Mouse (Mus musculus) urinary bladder, adult 18-20 months (tissue): ENCODE measurements around the gene Klf5.

ENCODE experiments used
- DNase-seq, 2 experiments: peaks; one replicate each; pipeline ENCODE4 v3.0.0; 2022; ENCODE audit warnings: low spot score in 2 of 2, mixed read lengths in 2 of 2

Gene Klf5

DNA sequence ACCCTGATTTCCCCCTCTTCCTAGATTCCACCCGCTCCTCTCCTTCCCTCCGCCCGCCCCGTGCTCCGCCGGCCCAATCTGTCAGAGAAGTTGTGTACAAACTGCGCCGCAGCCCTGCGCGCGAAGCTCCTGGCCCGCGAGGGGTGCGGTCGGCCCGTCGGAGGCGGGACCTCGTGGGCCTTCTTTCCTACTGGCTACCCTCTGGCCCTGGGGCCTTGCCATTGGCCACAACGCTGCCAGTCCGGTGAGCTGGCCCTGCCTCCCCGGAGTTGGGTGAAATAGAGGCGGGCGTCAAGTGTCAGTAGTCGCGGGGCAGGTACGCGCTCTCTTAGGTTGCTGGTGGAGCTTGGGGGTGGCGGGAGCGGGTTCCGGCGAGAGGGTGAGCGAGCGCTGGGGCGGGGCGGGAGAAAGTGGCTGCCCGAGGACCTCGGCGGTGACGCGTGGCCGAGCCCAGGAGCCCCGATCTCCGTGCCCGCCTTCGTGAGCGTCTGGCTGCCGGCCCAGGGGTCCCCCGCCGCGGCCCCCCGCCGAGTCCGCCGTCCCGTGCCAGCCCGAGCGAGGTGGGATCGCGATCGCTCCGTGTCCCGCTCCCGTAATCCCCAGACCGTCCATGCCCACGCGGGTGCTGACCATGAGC, at the start of gene Klf5:
TSS of gene Klf5 (plus strand) at position 307 of the 637 bp plus-strand sequence.
- peak; percentile 95 to 97 for DNase-seq

DNA sequence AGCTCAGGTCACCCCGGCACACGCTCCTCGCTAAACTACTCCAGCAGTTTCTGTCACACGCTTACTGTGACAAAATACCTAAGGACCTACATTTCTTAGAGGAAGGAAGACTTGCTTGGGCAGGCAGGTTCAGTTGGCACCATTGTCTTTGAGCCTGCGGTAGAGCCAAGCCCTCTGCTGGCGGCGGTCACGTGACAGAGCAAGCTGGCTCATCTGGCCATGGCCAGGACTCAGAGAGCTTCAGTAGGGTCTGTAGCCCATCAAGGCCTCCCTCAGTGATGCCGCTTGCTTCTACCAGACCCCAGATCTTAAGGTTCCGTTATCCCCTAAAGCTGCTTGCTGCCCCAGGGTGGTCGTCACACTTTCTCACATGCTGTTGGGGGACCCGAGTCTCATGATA, 36.5 kb upstream of the Klf5 start:
- no peak for DNase-seq

DNA sequence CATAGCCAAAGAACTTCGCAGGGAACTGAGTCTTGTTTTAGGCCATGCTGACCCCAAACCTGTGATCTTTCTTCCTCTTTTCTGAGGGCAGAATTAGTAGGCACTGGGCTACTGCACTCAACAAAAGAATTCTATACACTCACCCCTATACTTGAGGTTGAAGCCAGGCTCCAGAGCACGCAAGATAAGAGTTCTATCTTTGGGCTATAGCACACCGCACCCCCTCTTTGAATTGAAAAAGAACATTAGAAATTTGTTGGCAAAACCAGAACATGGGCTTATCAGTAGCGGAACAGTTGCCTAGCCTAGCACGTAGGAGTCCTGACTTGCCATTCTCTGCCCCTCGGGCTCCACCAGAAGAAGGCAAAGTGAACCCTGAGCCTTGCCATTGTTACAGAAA, 34.7 kb upstream of the Klf5 start:
- no peak for DNase-seq

DNA sequence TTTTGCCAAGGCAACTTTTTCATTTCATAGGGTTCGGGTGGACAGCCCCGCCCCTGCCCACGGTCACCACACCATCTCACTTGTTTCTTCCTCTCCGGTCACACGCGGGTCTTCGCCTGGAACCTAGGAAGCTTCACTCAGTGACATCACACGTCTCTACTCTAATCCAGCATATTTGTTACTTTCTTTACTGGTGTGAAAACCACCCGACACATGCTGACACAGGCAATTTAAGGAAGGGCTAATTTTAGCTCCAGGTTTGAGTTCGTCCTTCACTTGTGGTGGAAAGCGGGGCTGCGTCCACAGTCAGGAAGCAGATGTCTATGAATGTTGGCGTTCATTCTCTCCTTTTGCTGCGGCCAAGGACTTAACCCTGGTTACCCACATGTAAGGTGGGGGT, 32.7 kb upstream of the Klf5 start:
- DNase-seq: no peak

DNA sequence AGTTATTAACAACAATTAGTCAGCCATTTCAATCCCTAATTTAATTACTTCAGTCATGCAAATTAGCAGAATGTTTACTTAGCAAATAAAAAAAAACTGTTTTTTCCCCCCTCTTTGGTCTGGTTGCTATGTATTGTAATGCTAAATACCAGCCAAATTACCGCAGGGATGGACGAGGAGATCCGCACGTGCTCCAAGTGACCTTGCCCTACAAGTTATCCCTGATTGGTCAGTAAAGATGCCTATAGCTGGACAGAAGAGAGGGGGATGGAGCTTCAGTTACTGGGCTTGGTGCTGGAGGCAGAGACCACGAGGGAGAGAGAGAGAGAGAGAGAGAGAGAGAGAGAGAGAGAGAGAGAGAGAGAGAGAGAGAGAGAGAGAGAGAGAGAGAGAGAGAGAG, 31.7 kb upstream of the Klf5 start:
- no peak for DNase-seq

DNA sequence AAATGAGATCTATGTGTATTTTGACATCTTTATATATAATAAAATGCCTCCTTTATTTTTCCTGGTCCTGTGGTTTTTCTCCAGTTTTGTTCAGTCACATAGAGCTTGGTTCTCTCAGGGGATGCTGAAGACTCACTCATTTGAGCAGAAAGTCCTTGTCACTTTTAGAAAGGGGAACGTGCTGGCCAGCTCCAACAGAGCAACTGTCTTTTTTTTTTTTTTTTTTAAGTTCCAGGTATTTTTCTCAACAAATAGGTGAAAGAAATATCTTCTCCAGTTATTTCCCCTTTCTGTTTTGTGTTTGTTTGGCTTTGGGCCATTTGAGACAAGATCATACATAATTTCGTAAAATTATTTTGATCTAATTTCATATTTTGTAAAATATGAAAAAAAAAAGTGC, 24.4 kb upstream of the Klf5 start:
- DNase-seq: no peak

DNA sequence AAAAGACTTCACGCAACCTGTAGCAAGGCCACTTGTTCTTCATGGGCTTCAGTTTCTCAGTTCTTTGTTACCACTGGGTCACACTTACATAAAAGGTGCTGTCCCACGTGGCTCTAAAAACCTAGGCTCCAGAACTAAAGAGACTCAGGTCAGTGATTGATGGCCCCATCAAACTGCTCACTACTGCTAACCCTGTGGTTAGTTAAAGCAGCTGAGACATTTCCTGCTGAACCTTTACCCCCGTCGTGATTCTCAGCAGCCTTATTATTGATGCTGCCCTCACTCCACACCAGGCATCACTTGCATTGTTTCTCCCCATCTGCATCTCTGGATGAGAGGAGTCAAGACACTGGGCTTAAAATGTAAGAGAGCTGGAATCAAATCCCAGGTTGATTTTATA, 22.7 kb upstream of the Klf5 start:
- DNase-seq: no peak

DNA sequence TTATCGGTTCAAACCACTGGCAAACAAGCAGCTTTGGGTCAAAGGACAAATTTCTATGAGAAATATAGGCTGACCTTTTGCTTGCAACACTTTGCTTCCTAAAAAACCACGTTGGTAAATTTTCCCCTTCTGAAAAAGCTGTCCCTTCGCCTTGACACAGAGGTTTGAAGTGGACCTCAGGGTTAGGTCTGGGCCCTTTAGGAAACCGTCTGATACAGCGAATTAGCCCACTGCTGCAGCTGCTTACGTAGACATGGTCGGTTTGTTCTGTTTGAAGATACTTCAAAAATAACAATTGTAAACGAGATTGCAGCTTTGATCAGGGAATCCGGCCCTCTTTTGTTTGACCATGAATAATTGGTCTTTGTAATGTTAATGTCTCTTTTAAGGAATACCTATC, 20.2 kb upstream of the Klf5 start:
- no peak for DNase-seq

DNA sequence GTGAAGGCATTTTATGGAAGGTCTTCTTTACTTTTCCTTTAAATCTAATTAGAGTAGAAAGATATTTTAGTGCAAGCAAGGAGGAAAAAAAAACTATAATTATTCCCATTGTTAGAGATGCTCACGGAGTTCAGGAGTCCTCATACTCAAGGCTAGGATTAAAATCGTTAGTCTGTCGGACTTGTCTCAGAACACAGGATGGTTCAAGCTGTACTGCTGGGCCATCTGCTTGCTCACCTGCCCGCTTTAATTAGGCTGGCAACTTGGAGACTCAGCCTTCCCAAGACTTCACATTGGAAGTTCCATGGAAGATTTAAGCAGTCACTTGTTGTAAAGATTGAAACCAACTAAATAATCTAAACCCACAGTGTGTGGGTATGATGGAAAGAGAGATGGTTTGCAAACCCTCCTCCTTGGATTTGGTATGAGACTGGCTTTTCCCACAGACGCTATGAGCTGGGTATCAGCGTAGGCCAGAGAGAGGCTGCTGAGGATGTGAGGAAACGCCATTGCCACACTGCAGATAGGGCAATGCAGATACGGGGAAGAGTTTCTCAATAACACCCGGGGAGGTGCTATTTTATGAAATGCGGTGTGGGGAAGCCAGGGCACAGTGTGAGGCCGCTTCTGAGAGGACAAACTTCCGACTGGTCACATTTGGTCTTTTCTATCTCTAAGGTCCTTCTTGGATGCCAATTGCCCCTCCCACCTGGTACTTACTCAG, 19.6 kb upstream of the Klf5 start:
- no peak for DNase-seq

DNA sequence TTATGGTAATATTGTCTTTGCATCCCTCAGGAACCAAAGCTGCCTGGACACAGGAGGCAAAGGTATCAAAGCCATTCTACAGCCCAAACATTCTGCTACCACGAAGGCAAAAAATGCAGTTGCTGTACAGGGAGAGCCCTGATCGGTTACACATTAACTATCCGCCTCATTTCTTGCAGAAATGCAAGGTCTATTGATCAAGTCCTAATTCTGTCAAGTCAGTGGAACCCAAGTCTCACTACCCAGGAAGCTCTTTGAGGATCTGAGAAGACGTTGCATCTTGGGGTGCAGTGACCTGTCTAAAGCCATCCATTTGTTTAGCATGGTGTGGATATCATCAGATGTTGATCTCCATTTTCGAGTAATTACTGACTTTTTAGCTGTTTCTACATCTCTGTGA, 18.1 kb upstream of the Klf5 start:
- no peak for DNase-seq

DNA sequence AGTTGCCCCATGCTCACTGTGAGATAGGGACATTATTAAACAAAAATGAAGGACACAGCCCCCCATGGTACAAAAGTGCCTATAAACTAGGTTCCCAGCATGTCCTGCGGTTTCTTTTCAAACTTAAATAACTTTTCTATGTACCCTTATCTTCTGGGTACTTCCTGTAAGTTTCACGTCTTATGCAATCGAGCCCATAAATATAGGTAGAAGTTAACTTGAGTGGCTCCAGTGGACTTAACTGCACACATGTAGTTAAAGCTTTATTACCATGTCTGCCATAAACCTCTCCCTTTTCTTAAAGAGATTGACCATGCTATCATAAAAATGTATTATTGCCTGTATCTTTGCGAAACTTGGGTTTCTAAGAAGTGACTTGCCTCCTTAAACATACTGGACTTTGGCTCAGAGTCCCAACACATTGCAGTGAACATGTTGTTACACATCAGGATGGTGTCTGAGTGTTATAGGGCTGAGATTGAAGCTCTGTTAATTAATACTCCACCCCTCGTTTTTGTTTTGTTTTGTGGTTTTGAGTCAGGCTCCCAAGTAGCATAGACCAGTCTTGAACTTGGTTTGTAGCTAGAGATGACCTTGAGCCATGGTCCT, 17.6 kb upstream of the Klf5 start:
- DNase-seq: no peak

DNA sequence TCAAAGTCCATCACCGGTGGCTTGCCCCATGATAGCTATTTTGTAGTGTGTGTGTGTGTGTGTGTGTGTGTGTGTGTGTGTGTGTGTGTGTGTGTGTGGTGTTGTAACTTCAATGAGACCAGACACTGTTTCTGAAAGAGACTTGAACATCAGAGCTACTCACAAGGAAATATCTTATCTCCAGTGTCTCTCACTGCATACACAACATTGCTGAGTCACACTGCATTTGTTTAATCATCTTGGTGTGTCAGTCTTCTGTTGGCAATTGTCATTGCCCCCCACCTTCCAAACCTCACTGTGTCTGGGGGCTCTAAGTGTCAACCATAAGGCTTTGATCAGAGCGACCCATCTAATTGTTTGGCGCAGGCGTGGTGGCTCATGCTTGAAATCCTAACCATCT, 13.0 kb upstream of the Klf5 start:
- no peak for DNase-seq

DNA sequence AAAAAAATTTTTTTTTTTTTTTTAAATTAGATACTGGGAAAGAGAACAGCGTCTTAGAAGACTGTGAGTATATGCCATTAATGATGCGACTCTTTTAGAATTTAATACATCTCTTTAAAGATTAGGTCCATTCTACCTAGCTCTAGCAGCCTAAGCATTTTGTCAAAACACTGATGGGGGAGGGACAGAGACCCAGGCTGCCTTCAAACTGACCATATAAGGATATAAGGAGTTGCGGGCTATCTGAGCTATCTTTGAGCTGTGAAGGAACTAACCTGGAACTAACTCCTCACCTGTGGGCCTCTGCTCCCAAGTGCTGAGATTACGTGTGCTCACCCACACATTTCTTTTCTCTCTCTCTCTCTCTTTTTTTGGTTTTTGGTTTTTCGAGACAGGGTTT, 6.3 kb upstream of the Klf5 start:
- no peak for DNase-seq

DNA sequence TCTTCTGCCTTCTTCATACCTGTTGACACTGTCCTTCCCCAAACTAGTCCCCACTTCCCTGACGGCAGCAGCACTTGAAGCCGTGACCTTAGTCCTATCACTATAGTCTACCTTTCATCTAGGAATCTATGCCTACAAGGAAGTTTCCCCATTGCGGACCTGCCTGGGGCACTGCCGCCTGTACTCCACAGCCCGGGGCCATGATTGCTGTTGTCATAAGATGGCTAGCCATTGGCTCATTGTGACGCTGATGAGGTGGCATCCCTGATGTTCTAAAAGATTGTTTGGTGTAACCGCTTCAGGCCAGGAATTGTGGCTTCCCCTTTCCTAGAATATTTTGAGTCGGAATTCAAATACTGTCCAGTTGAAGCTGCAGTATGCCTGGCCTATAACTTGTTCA, 4.1 kb upstream of the Klf5 start:
- DNase-seq: no peak

DNA sequence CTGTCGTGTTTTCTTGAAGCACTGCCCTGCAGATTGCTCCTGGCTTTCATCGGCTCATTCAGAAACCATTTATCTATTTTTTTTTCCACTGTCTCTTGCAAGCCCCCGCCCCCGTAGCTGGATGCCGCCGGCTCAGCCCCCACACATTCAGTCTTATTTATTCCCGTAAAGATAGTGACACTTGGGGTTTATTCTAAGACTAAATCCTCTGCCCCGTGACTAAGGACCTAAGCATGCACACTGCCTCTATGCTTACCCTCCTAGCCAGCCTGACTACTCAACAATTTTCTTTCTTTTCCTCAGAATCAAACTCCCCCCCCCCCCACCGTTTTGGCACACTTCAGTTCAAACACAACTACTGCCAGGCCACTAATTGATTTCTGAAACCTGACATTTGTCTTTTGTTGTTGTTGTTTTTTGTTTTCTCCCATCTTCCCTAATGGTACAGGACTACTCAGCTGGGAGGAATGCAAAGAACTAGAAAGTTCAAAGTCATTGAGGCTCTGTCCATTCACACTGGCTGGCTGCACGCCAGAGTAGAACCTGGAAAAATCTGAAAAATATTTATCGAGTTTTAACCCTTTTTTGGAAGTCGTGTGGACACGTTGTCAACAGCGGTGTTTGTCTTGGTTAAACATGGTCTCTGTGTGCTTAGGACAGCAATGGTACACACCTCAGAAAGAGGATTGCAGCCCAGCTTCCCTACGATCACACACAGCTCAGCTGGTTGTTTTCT, 2.7 kb upstream of the Klf5 start:
- no peak for DNase-seq

DNA sequence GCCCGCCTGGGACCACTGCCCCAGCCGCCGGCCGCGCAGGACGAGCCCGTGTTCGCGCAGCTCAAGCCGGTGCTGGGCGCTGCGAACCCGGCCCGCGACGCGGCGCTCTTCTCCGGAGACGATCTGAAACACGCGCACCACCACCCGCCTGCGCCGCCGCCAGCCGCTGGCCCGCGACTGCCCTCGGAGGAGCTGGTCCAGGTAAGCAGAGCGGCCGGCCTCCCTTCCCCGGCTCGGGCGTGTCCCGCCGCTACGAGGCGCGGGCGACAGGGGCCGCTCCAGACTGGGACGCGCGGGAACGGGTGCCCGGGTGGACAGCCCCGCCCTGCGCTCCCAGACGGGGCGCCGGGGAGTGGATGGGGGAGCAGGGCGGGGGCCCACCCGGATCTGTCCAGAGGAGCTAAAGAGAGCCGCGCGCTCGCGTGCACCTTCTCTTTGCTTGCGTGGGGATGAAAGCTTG, 561 bp downstream of the Klf5 start:
- peak; percentile 22 to 57 for DNase-seq

DNA sequence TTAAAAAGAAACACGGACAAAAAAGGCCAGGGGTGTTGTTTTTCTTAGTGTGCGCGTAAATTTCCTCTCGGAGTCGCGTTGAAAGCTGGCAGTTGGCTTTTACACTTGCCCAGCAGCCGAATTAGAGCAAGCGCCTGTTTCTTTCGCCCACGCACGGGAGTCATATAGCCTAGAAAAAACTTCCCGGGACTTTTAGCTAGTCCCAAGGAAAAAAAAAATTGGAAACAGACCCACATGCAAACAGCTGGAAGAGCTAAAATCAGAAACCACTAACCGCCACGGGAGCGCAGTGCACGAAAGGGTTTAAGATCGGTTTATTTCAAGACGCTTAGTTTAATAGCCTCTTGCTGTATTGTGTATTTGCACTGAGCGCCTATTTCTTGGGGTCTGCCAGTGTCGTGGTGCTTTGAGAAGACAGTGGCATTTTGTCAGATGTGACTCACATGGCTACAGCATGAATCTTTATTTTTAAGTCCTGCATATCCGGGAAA, 1.3 kb downstream of the Klf5 start:
- DNase-seq: no peak

DNA sequence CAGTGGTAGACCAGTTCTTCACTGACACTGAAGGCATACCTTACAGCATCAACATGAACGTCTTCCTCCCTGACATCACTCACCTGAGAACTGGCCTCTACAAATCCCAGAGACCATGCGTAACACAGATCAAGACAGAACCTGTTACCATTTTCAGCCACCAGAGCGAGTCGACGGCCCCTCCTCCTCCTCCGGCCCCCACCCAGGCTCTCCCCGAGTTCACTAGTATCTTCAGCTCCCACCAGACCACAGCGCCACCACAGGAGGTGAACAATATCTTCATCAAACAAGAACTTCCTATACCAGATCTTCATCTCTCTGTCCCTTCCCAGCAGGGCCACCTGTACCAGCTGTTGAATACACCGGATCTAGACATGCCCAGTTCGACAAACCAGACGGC, 3.0 kb downstream of the Klf5 start:
- DNase-seq: peak in 1 of 2 experiments; percentile 45

DNA sequence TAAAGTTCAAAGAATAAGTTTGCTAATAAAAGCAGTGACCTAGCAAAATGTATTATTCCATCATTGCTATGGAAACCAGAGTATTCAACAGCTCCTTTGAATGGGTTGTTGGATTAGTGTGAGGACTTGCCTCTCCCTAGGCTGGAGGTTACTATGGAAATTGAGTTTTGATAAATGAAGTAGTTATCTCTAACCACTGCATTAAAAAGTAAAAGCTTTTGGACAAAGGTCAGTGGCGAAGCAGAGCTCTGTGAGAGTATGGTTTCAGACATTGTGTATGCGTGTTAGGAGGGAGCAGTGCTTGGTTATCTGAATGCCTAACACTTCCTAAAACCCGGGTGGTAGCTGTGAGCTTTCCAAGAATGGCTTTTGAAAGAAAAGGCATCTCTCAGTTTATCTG, 5.9 kb downstream of the Klf5 start:
- no peak for DNase-seq

DNA sequence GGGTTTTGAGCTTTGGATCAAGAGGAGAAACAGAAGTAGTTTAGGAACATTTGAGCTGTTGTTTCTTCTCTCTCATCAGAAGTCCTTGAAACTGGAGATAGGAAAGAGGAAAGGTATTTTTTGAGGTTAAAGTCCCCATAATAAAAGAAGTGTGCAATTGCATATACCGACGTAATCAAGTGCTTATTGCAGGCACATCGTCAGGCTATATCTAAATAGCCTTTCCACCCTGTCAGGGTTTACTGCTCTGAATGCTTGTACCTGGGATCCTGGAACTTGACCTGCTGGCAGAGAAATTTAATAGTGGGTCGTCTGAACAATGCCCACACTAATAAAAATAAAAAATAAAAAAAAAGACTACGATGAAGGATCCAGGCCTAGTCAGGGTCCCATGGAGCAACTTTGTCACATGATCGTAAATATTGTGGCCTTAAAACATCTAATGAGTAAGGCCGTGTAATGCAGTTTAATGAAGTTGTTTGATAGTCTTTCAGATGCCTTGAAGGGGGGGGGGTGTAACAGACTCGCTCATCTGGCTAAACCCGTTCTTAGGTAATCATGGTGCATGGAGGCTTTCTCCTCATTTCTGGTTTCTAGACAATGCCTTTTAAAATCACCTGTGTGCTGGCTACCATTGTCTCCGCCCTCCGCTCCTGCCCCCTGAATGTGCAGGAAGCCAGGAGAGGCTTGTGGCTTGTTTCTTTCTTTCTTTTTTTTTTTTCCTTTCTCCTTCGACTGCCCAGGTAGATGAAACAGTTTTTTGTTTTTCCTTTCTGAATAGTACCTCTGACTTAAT, 6.7 kb downstream of the Klf5 start:
- no peak for DNase-seq

DNA sequence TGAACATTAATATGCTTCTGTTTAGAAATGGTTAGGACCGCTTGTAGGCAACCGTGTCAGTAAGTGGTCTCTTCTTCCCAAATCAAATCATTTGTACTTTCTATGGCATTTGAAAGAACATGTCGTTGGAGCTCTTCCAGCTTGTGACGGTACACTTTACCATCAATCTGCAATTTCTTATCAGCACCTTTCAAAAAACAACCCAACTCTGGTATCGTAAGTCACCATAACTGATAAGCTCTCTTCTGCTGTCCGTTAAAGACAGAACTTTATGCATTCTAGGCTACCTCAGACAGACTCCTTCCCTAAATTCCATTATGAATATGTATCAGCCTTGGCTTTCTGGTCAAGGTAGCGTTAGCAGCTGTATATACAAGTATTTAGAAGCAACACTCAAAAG, 7.9 kb downstream of the Klf5 start:
- no peak for DNase-seq

DNA sequence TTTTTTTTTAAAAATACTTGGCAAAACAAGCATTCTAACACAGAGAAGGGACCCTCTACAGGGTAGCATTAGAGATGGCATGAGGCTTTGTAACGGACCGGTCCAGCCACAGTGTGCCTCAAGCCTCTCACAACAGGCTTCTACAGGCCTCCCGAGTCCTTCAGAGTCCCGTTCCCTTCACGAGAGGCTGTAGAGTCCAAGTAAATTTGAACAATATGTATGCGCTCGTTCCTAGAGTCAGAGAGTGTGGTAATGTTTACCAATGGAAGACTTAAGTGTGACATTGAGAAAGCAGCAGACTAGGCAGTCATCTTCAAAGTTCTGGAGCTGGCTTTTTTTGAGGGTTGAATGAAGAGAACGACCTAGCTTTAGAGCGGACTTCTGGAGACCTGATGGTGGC, 11.1 kb downstream of the Klf5 start:
- DNase-seq: no peak
